9 mouse cellular contexts compared by ENCODE assay signal in genomic region chr19:55837924-55838323, GRCm38 (mm10).
DNase-seq lines count a peak whose midpoint lies in the region; ATAC-seq lines count a peak whose summit lies in the region.
"Had no signal": no experiment of that assay in that cellular context is flagged by ENCODE, and none has a peak within 500 bp of the region (broad histone marks: within the 10 kb centered on the region; RNA-seq: fewer than 3 reads in every experiment).

No protein-coding gene starts in this region.

- H3K4me1 ChIP-seq in forebrain, embryonic 14.5 days (ENCODE audit: control insufficient read depth, insufficient read depth, low read length): peaks cover 28% of the 10 kb centered on the region
- peaks cover 74% of the 10 kb centered on the region for H3K4me1 ChIP-seq in limb, embryonic 12.5 days (replicated peaks)
- H3K4me1 ChIP-seq in neural tube, embryonic 12.5 days: peaks cover 50% of the 10 kb centered on the region

- 2% methylated on average over 9 of the region's 9 CpGs for WGBS in forebrain, embryonic 14.5 days
- 17% methylated on average over 9 of the region's 9 CpGs for WGBS in limb, embryonic 12.5 days
- WGBS in neural tube, embryonic 12.5 days: 5% methylated on average over 9 of the region's 9 CpGs

- no peaks in the 10 kb centered on the region for H3K36me3 ChIP-seq in forebrain, embryonic 14.5 days (ENCODE audit: control insufficient read depth, insufficient read depth, low read length)
- peaks cover 22% of the 10 kb centered on the region for H3K36me3 ChIP-seq in limb, embryonic 12.5 days
- 0 out of 2 replicates have a peak, but pooled peaks cover 3% of the 10 kb centered on the region for H3K36me3 ChIP-seq in neural tube, embryonic 12.5 days

- intact Hi-C loops in heart, postnatal 25 days (cut with DNase I): loop anchor here (5.0 kb wide), 1 partner anchor 46 kb away; no protein-coding TSS in a partner anchor
- intact Hi-C loops in left cerebral cortex, postnatal 36 days (cut with DNase I): no loop called here

- no peak overlapping the region for H3K9ac ChIP-seq in forebrain, embryonic 14.5 days (ENCODE audit: low read length)
- no peak overlapping the region for H3K9ac ChIP-seq in limb, embryonic 12.5 days (replicated peaks)
- H3K9ac ChIP-seq in neural tube, embryonic 12.5 days: no peak overlapping the region
- H3K9ac ChIP-seq: liver, embryonic 15.5 days had no signal

- no peak overlapping the region for H3K4me3 ChIP-seq in forebrain, embryonic 14.5 days (ENCODE audit: low read depth, low read length)
- H3K4me3 ChIP-seq in limb, embryonic 12.5 days (replicated peaks): no peak overlapping the region
- no peak overlapping the region for H3K4me3 ChIP-seq in neural tube, embryonic 12.5 days
- H3K4me3 ChIP-seq: liver, embryonic 15.5 days had no signal

- peak; percentile 49 for ATAC-seq in forebrain, embryonic 14.5 days
- no peak for ATAC-seq in limb, embryonic 12.5 days (ENCODE audit: insufficient number of reproducible peaks, insufficient read depth, low FRiP score, low TSS enrichment, low read depth)
- ATAC-seq in neural tube, embryonic 12.5 days (ENCODE audit: low FRiP score, low read depth): peak; percentile 55; the same call in 1 of the 2 replicates

- H3K4me2 ChIP-seq in forebrain, embryonic 14.5 days (ENCODE audit: low read length): peak overlapping the region; percentile 37
- no peak overlapping the region; the same call in 1 of the 2 replicates for H3K4me2 ChIP-seq in limb, embryonic 12.5 days
- peak overlapping the region; percentile 40 for H3K4me2 ChIP-seq in neural tube, embryonic 12.5 days (replicated peaks)
- H3K4me2 ChIP-seq: liver, embryonic 15.5 days had no signal

- peak; percentile 65 to 68 for DNase-seq in heart, adult 18-20 months
- DNase-seq in heart, postnatal 25 days (ENCODE audit: low spot score): no peak
- peak; percentile 23 for DNase-seq in R1 (ENCODE audit: low read depth, low spot score)
- DNase-seq in forebrain, embryonic 14.5 days (ENCODE audit: low spot score): peak; percentile 81
- no peak for DNase-seq in adrenal gland, adult 2 months
- DNase-seq in left cerebral cortex, postnatal 36 days (ENCODE audit: low spot score in 2 of 2): no peak

- peak overlapping the region; percentile 55; the same call in 1 of the 2 replicates for H3K27ac ChIP-seq in forebrain, embryonic 14.5 days (ENCODE audit: low read depth, low read length)
- H3K27ac ChIP-seq in limb, embryonic 12.5 days: peak overlapping the region; percentile 75
- no peak overlapping the region for H3K27ac ChIP-seq in neural tube, embryonic 12.5 days

- no peaks in the 10 kb centered on the region for H3K9me3 ChIP-seq in forebrain, embryonic 14.5 days (replicated peaks; ENCODE audit: control insufficient read depth, low read length)
- H3K9me3 ChIP-seq in limb, embryonic 12.5 days: peaks cover 5% of the 10 kb centered on the region
- 0 out of 2 replicates have a peak, but pooled peaks cover 4% of the 10 kb centered on the region for H3K9me3 ChIP-seq in neural tube, embryonic 12.5 days
- H3K9me3 ChIP-seq: liver, embryonic 15.5 days had no signal

- H3K27me3 ChIP-seq in forebrain, embryonic 14.5 days (replicated peaks; ENCODE audit: control insufficient read depth, insufficient read depth, low read length): no peaks in the 10 kb centered on the region
- H3K27me3 ChIP-seq in limb, embryonic 12.5 days: no peaks in the 10 kb centered on the region
- H3K27me3 ChIP-seq in neural tube, embryonic 12.5 days (replicated peaks): no peaks in the 10 kb centered on the region
- H3K27me3 ChIP-seq: liver, embryonic 15.5 days had no signal

Comparison
In these comparisons a context has a peak if more than half of its experiments do, and no peak if none do; other contexts are left out.
1. DNase-seq: peak in heart, adult 18-20 months (2 of 2), R1 (single experiment) and forebrain, embryonic 14.5 days (single experiment); none in heart, postnatal 25 days (single experiment), adrenal gland, adult 2 months (single experiment) and left cerebral cortex, postnatal 36 days (0 of 2).